Mouse (Mus musculus): ENCODE measurements around the gene Fancg. TPM values are rescaled to one million over a fixed set of nuclear protein-coding genes. Genes with fewer than 3 reads are reported as not detected.

Gene Fancg
- polyA plus RNA-seq, 1 experiment from 2014 or later: 15.6 TPM

- no peak overlapping the region; the same call in 1 of the 2 replicates for H3K9ac ChIP-seq
Measured at GRCm38 (mm10) chr4:43037860-43038566, 27.7 kb upstream of the Fancg start.

GRCm38 (mm10) chr4:43036356-43036755 lies 26.1 kb upstream of the Fancg start:
- Histone ChIP-seq H3K4me3 (replicated peaks; ENCODE audit: low read length) (no peak overlapping the region), H3K4me1 (replicated peaks; ENCODE audit: control insufficient read depth, insufficient read depth, low read length) (peaks cover 38% of the 10 kb centered on the region), H3K27me3 (ENCODE audit: control insufficient read depth, insufficient read depth, low read length) (no peaks in the 10 kb centered on the region), H3K27ac (no peak overlapping the region), H3K9ac (no peak overlapping the region), H3K36me3 (replicated peaks; ENCODE audit: control insufficient read depth, insufficient read depth) (peaks cover 43% of the 10 kb centered on the region), H3K9me3 (ENCODE audit: control insufficient read depth, low read length) (no peaks in the 10 kb centered on the region), H3K4me2 (replicated peaks) (no peak overlapping the region)
- no peak for DNase-seq (ENCODE audit: low spot score)
- WGBS: 86% methylated on average over 10 of the region's 10 CpGs
- ATAC-seq (ENCODE audit: low FRiP score): no peak

More at GRCm38 (mm10) chr4:43037860-43038566, 27.7 kb upstream of the Fancg start:
- Histone ChIP-seq H3K9me3 (ENCODE audit: control insufficient read depth, low read length) (no peaks in the 10 kb centered on the region), H3K4me3 (replicated peaks; ENCODE audit: low read length) (no peak overlapping the region), H3K4me2 (replicated peaks) (peak overlapping the region; percentile 76), H3K27ac (no peak overlapping the region), H3K27me3 (ENCODE audit: control insufficient read depth, insufficient read depth, low read length) (no peaks in the 10 kb centered on the region), H3K4me1 (replicated peaks; ENCODE audit: control insufficient read depth, insufficient read depth, low read length) (peaks cover 27% of the 10 kb centered on the region), H3K36me3 (replicated peaks; ENCODE audit: control insufficient read depth, insufficient read depth) (peaks cover 37% of the 10 kb centered on the region)
- DNase-seq (ENCODE audit: low spot score): no peak
- WGBS: 77% methylated on average over 4 of the region's 4 CpGs
- ATAC-seq (ENCODE audit: low FRiP score): no peak

DNA sequence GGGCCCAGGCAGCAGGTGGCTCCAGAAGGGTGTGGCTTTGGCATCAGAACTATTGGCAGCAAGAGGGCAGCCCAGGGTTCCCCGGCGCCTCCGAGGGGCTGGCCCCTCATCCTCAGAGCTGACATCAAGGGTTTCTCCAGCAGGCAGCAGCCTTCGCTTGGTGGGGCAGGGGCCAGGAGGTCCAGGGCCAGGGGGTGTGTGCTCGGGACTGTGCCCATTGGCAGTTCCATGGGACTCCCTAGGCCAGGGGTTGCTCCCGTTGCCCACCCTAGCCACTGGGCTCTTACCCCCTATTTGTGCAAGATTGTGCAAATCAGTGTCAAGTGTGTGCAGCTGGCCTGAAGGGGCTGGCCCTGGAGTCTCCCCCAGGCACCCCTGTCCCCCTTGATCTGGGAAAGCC lies 25.5 kb upstream of the Fancg start:
- WGBS: 87% methylated on average over 6 of the region's 6 CpGs
- no peak overlapping the region for H3K27ac ChIP-seq
- no peak overlapping the region for H3K4me2 ChIP-seq (replicated peaks)
- H3K9ac ChIP-seq: no peak overlapping the region
- DNase-seq (ENCODE audit: low spot score): no peak
- no peaks in the 10 kb centered on the region for H3K27me3 ChIP-seq (ENCODE audit: control insufficient read depth, insufficient read depth, low read length)
- H3K36me3 ChIP-seq (replicated peaks; ENCODE audit: control insufficient read depth, insufficient read depth): peaks cover 43% of the 10 kb centered on the region
- no peak overlapping the region for H3K4me3 ChIP-seq (replicated peaks; ENCODE audit: low read length)
- ATAC-seq (ENCODE audit: low FRiP score): no peak
- peaks cover 38% of the 10 kb centered on the region for H3K4me1 ChIP-seq (replicated peaks; ENCODE audit: control insufficient read depth, insufficient read depth, low read length)
- no peaks in the 10 kb centered on the region for H3K9me3 ChIP-seq (ENCODE audit: control insufficient read depth, low read length)

DNA sequence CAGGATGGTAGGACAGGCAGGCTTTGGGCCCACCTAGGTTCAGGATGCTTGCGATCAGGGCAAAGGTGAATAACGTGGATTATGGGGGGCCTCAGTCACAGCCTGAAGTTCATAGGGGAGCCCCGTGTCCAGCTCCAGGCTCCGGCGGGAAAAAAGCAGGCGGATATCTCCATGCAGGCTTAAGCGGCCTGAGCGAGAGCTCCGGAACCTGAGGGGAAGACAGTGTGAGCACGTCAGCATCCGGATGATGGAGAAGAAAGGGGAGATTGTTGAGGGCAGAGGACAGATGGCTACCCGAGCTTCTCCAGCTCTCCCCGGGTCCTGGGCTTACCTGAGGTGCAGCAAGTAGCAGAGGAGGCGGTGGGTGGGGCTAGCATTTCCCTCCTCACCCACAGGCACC lies 23.2 kb upstream of the Fancg start:
- DNase-seq (ENCODE audit: low spot score): no peak
- Histone ChIP-seq H3K27me3 (ENCODE audit: control insufficient read depth, insufficient read depth, low read length) (no peaks in the 10 kb centered on the region), H3K4me1 (replicated peaks; ENCODE audit: control insufficient read depth, insufficient read depth, low read length) (peaks cover 33% of the 10 kb centered on the region), H3K9ac (no peak overlapping the region), H3K27ac (no peak overlapping the region), H3K4me2 (replicated peaks) (no peak overlapping the region), H3K4me3 (replicated peaks; ENCODE audit: low read length) (no peak overlapping the region), H3K36me3 (replicated peaks; ENCODE audit: control insufficient read depth, insufficient read depth) (peaks cover 56% of the 10 kb centered on the region), H3K9me3 (ENCODE audit: control insufficient read depth, low read length) (no peaks in the 10 kb centered on the region)
- 86% methylated on average over 14 of the region's 14 CpGs for WGBS
- ATAC-seq (ENCODE audit: low FRiP score): no peak

GRCm38 (mm10) chr4:43032501-43032900 lies 22.2 kb upstream of the Fancg start:
- no peak overlapping the region for H3K27ac ChIP-seq
- no peak overlapping the region for H3K4me2 ChIP-seq (replicated peaks)
- ATAC-seq (ENCODE audit: low FRiP score) (no peak), DNase-seq (ENCODE audit: low spot score) (no peak)
- H3K4me1 ChIP-seq (replicated peaks; ENCODE audit: control insufficient read depth, insufficient read depth, low read length): peaks cover 23% of the 10 kb centered on the region; the same call in 1 of the 2 replicates
- H3K9ac ChIP-seq: no peak overlapping the region
- H3K9me3 ChIP-seq (ENCODE audit: control insufficient read depth, low read length): no peaks in the 10 kb centered on the region
- peaks cover 66% of the 10 kb centered on the region for H3K36me3 ChIP-seq (replicated peaks; ENCODE audit: control insufficient read depth, insufficient read depth)
- 88% methylated on average over 1 of the region's 1 CpGs for WGBS
- H3K4me3 ChIP-seq (replicated peaks; ENCODE audit: low read length): no peak overlapping the region
- H3K27me3 ChIP-seq (ENCODE audit: control insufficient read depth, insufficient read depth, low read length): no peaks in the 10 kb centered on the region

- Histone ChIP-seq H3K9me3 (ENCODE audit: control insufficient read depth, low read length) (no peaks in the 10 kb centered on the region), H3K9ac (peak within 1 kb of the TSS; percentile 91), H3K4me3 (replicated peaks; ENCODE audit: low read length) (peak within 1 kb of the TSS; percentile 82), H3K27me3 (ENCODE audit: control insufficient read depth, insufficient read depth, low read length) (no peaks in the 10 kb centered on the region), H3K27ac (peak within 1 kb of the TSS; percentile 90), H3K4me2 (replicated peaks) (peak within 1 kb of the TSS; percentile 81), H3K36me3 (replicated peaks; ENCODE audit: control insufficient read depth, insufficient read depth) (peaks cover 73% of the 10 kb centered on the region), H3K4me1 (replicated peaks; ENCODE audit: control insufficient read depth, insufficient read depth, low read length) (peaks cover 21% of the 10 kb centered on the region; the same call in 1 of the 2 replicates)
- peak; percentile 92 for DNase-seq (ENCODE audit: low spot score)
- under 1% methylated on average over 38 of the region's 38 CpGs for WGBS
- peak; percentile 95 for ATAC-seq (ENCODE audit: low FRiP score)
Measured at GRCm38 (mm10) chr4:43031237-43031995, 21.1 kb upstream of the Fancg start, which contains the start of gene Stoml2. TSS of gene Stoml2 (minus strand) at chr4:43031710.

DNA sequence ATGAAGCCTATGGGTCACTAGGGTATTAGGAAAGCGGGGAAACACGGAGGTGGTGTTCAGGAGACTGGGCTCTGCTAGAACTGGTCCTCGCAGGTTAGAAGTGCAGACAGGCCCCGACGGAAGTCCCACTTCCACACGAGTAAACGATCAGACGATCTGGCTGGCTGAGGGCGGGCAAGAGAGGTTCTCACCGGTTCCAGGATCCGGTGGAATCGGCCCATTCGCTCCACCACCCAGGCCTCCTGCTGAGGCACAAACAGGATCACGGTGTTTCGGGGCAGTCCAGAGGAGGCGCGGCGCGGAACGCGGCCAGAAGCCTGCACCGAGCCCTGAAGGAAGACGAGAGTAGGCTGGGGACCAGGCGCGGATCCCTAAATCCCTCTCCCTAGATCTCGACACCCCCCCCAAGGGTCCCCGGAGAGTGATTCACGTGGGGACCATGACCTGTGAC lies 20.5 kb upstream of the Fancg start:
- H3K27ac ChIP-seq: peak overlapping the region; percentile 90
- peak overlapping the region; percentile 82 for H3K4me3 ChIP-seq (replicated peaks; ENCODE audit: low read length)
- peak overlapping the region; percentile 81 for H3K4me2 ChIP-seq (replicated peaks)
- H3K4me1 ChIP-seq (replicated peaks; ENCODE audit: control insufficient read depth, insufficient read depth, low read length): peaks cover 21% of the 10 kb centered on the region; the same call in 1 of the 2 replicates
- DNase-seq (ENCODE audit: low spot score) (peak; percentile 33), ATAC-seq (ENCODE audit: low FRiP score) (peak; percentile 0; the same call in 1 of the 2 replicates)
- H3K36me3 ChIP-seq (replicated peaks; ENCODE audit: control insufficient read depth, insufficient read depth): peaks cover 67% of the 10 kb centered on the region
- no peaks in the 10 kb centered on the region for H3K9me3 ChIP-seq (ENCODE audit: control insufficient read depth, low read length)
- peak overlapping the region; percentile 91 for H3K9ac ChIP-seq
- H3K27me3 ChIP-seq (ENCODE audit: control insufficient read depth, insufficient read depth, low read length): no peaks in the 10 kb centered on the region
- 2% methylated on average over 28 of the region's 28 CpGs for WGBS

- Histone ChIP-seq H3K4me3 (replicated peaks; ENCODE audit: low read length) (peak overlapping the region; percentile 82), H3K9ac (peak overlapping the region; percentile 91), H3K4me1 (replicated peaks; ENCODE audit: control insufficient read depth, insufficient read depth, low read length) (peaks cover 21% of the 10 kb centered on the region; the same call in 1 of the 2 replicates), H3K9me3 (ENCODE audit: control insufficient read depth, low read length) (no peaks in the 10 kb centered on the region), H3K27ac (no peak overlapping the region), H3K27me3 (ENCODE audit: control insufficient read depth, insufficient read depth, low read length) (no peaks in the 10 kb centered on the region), H3K4me2 (replicated peaks) (peak overlapping the region; percentile 81), H3K36me3 (replicated peaks; ENCODE audit: control insufficient read depth, insufficient read depth) (peaks cover 63% of the 10 kb centered on the region)
- DNase-seq (ENCODE audit: low spot score) (no peak), ATAC-seq (ENCODE audit: low FRiP score) (no peak)
- WGBS: 78% methylated on average over 9 of the region's 9 CpGs
Measured at GRCm38 (mm10) chr4:43030352-43030751, 20.0 kb upstream of the Fancg start.

GRCm38 (mm10) chr4:43029749-43030148 lies 19.4 kb upstream of the Fancg start:
- ATAC-seq (ENCODE audit: low FRiP score) (no peak), DNase-seq (ENCODE audit: low spot score) (no peak)
- peaks cover 25% of the 10 kb centered on the region for H3K4me1 ChIP-seq (replicated peaks; ENCODE audit: control insufficient read depth, insufficient read depth, low read length)
- no peaks in the 10 kb centered on the region for H3K27me3 ChIP-seq (ENCODE audit: control insufficient read depth, insufficient read depth, low read length)
- 94% methylated on average over 9 of the region's 9 CpGs for WGBS
- no peak overlapping the region for H3K27ac ChIP-seq
- no peaks in the 10 kb centered on the region for H3K9me3 ChIP-seq (ENCODE audit: control insufficient read depth, low read length)
- no peak overlapping the region for H3K4me2 ChIP-seq (replicated peaks)
- H3K4me3 ChIP-seq (replicated peaks; ENCODE audit: low read length): peak overlapping the region; percentile 82; the same call in 1 of the 2 replicates
- peaks cover 57% of the 10 kb centered on the region for H3K36me3 ChIP-seq (replicated peaks; ENCODE audit: control insufficient read depth, insufficient read depth)
- H3K9ac ChIP-seq: peak overlapping the region; percentile 91; the same call in 1 of the 2 replicates

Data from hindbrain, embryonic 14.5 days (tissue).